Mouse (Mus musculus) kidney, adult 2 months (tissue): Measurements from ENCODE around the gene Crygc.

Experiments
- CTCF ChIP-seq: fragments of 200-500 bp; conservative IDR thresholded peaks from 2 replicates; pipeline ENCODE4 v1.5.1; 2011; ENCODE audit warnings: low read depth, mild to moderate bottlenecking, control low read depth, low read length, moderate library complexity, mixed read lengths; ENCODE audit not compliant: insufficient read depth, insufficient read length
- POLR2A ChIP-seq: fragments of 200-500 bp; IDR thresholded peaks from one replicate; pipeline ENCODE4 v1.6.1; 2011; ENCODE audit warnings: low read depth, low read length, control low read depth

DNA sequence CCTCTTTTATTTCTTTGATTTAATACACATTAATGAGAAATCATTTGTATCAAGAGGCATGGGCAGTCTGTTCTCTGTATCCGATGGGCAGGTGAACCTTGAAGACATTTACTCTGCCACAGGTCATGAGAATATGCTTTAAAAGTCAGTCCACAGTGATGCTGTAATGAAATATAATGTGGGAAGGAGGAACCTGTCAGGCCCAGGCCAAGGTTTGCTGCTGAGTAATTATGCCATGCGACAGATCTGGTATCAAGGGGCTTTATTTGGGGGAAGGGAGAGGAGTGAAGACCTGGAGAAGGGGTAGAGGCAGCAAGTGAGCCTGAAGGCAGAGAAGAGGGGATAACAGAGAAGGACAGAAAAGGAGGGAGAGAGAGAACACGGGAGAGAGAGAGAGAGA is 33.8 kb downstream of the Crygc start:
- TF ChIP-seq POLR2A (no peak), CTCF (no peak)
